Mouse (Mus musculus) liver, embryonic 15.5 days (tissue): ENCODE results near the gene Gnas. TPM values are rescaled to one million over a fixed set of nuclear protein-coding genes. Genes with fewer than 3 reads are reported as not detected.
A peak's percentile ranks its signal among the peaks of the same experiment; 100 is the strongest.
"Not testable (repeated sequence)": the region's sequence is repeated elsewhere in the genome, so short reads cannot be mapped to it uniquely, and the experiment has no call there.

ENCODE experiments used
- ATAC-seq: fragments of 200-750 bp; cut with Nextera tagmentation; 2 replicates; pipeline ENCODE4 v1.8.0; 2017; ENCODE audit warnings: moderate number of reproducible peaks, mild to moderate bottlenecking, moderate library complexity; ENCODE audit not compliant: insufficient read depth
- H3K27ac ChIP-seq: fragments of 300-500 bp; sonication (generic); replicated peaks from 2 replicates; pipeline ENCODE4 v1.5.1; 2015; ENCODE audit warnings: mild to moderate bottlenecking, inconsistent platforms
- H3K27me3 ChIP-seq: fragments of 300-500 bp; sonication (generic); 2 replicates; pipeline ENCODE4 v1.6.1; 2015; ENCODE audit warnings: mild to moderate bottlenecking, inconsistent platforms
- H3K36me3 ChIP-seq: fragments of 300-500 bp; sonication (generic); replicated peaks from 2 replicates; pipeline ENCODE4 v1.6.1; 2015; ENCODE audit warnings: moderate library complexity, mild to moderate bottlenecking, inconsistent platforms
- H3K4me1 ChIP-seq: fragments of 300-500 bp; sonication (generic); replicated peaks from 2 replicates; pipeline ENCODE4 v1.6.1; 2015; ENCODE audit warnings: inconsistent platforms
- H3K4me2 ChIP-seq: fragments of 300-500 bp; sonication (generic); 2 replicates; pipeline ENCODE4 v1.6.1; 2015; ENCODE audit warnings: moderate library complexity, mild to moderate bottlenecking, inconsistent platforms
- H3K4me3 ChIP-seq: fragments of 300-500 bp; sonication (generic); replicated peaks from 2 replicates; pipeline ENCODE4 v1.5.1; 2015; ENCODE audit warnings: mild to moderate bottlenecking, inconsistent platforms
- H3K9ac ChIP-seq: fragments of 300-500 bp; sonication (generic); 2 replicates; pipeline ENCODE4 v1.6.1; 2015; ENCODE audit warnings: moderate library complexity, mild to moderate bottlenecking, inconsistent platforms
- H3K9me3 ChIP-seq: fragments of 300-500 bp; sonication (generic); replicated peaks from 2 replicates; pipeline ENCODE4 v1.6.1; 2016; ENCODE audit warnings: inconsistent platforms
- WGBS: fragments of 180-500 bp; shearing (Covaris S2); methylation state at CpG from one replicate; pipeline ENCODE4 v1.1.7; 2015; ENCODE audit warnings: mixed read lengths; ENCODE audit not compliant: insufficient replicate concordance; 5-methylcytosine and 5-hydroxymethylcytosine counted together
- polyA plus RNA-seq: library from polyadenylated mRNA; unstranded; fragments of >200 nt; fragmentation: Nextera tagmentation; extraction: Ambion mirVana; gene quantifications from 2 replicates; pipeline ENCODE4 v1.2.1, GENCODE M21; 2015

Gnas gene
- polyA plus RNA-seq, 1 experiment from 2014 or later = 336 TPM

DNA sequence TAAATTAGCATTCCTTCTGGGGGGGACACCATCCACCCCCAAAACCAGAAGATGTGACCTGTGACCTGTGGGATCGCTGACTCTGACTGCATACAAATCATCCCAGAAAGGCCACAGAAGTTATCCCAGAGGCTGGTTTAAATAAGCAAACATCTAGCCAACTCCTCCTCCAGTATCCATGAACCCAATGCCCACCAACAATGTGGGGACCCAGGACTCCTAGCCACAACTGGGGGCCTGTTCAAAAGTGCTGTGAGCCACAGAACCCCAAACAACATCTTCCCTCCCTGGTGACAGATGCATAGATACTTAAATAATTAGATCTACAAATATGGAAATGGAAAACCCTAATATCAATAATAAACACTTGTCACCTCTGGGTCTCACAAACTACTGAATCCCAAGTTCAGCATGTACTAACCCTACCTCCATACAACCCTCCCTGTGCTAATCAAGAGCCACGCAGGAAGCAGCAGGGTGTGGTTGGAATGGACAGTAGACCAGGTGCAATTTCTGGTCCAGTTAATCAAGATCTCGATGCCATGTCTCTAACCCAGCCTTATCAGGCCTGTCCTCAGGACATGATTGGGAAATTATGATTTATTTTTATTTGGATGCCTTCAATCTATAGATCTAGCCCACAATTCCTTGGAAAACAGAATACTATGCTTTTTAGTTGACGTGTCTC is 56.9 kb downstream of the Gnas start:
- peaks cover 55% of the 10 kb centered on the region for H3K36me3 ChIP-seq
- no peak overlapping the region for H3K27ac ChIP-seq
- H3K9me3 ChIP-seq = no peaks in the 10 kb centered on the region
- no peaks in the 10 kb centered on the region for H3K27me3 ChIP-seq
- H3K4me1 ChIP-seq = peaks cover 57% of the 10 kb centered on the region
- WGBS = 63% methylated on average over 4 of the region's 4 CpGs
- H3K9ac ChIP-seq = no peak overlapping the region
- no peak overlapping the region for H3K4me3 ChIP-seq
- ATAC-seq = no peak
- no peak overlapping the region for H3K4me2 ChIP-seq

DNA sequence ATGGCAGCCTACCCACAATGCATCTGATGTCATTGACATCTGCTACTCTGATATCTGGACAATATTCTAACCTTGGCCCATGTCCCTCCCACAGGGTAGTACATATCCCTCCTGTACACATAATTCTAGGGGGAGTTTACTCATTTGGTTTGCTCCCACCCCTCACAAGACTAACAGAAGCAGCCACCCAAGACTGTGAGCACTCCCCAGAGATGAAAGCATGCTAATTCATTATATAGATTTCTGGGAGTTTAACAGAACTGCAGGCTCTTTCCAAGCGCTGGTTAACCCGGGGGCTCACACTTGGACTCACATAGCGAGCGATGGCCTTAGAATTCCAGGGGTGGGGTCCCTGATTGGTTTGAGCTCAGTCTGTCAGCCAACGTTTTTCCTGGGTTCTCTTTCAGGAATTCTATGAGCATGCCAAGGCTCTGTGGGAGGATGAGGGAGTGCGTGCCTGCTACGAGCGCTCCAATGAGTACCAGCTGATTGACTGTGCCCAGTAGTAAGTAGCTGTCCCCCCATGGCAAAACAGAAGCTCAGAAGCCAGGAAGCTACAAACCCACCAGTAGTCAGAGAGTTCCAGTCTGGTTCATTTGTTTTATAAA is 58.8 kb downstream of the Gnas start:
- H3K27ac ChIP-seq = 0 out of 2 replicates have a peak overlapping the region, but pooled peaks have one; percentile 38
- H3K4me1 ChIP-seq = peaks cover 55% of the 10 kb centered on the region
- H3K4me2 ChIP-seq = no peak overlapping the region
- no peaks in the 10 kb centered on the region for H3K9me3 ChIP-seq
- no peak overlapping the region for H3K9ac ChIP-seq
- 72% methylated on average over 8 of the region's 8 CpGs for WGBS
- H3K36me3 ChIP-seq = peaks cover 58% of the 10 kb centered on the region
- H3K27me3 ChIP-seq = no peaks in the 10 kb centered on the region
- no peak overlapping the region for H3K4me3 ChIP-seq
- no peak for ATAC-seq

DNA sequence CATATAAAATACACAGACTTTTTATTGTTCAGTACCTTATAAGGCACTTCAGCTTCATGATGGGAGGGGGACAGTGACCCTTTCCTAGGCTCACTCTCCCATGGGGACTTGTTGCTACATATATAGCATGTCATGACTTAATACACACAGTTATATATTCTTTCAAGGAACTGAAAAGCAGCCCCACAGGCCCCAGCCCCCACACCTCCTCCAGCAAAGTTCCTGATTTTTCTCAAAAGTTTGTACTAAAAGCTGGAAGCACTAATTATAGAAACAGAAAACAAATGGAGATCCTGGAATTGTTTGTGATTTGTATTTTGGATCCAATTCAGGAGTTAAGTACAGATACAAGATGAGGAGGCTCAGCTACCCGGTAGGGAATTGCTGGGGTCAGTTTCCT is 59.4 kb downstream of the Gnas start:
- Histone ChIP-seq H3K9ac (no peak overlapping the region), H3K27ac (peak overlapping the region; percentile 53), H3K9me3 (no peaks in the 10 kb centered on the region), H3K4me1 (peaks cover 48% of the 10 kb centered on the region), H3K4me2 (0 out of 2 replicates have a peak overlapping the region, but pooled peaks have one; percentile 10), H3K36me3 (peaks cover 58% of the 10 kb centered on the region), H3K27me3 (no peaks in the 10 kb centered on the region), H3K4me3 (no peak overlapping the region)
- ATAC-seq = no peak
- WGBS = 39% methylated on average over 1 of the region's 1 CpGs

- Histone ChIP-seq H3K27ac (peak overlapping the region; percentile 53), H3K4me2 (0 out of 2 replicates have a peak overlapping the region, but pooled peaks have one; percentile 10), H3K9me3 (no peaks in the 10 kb centered on the region), H3K36me3 (peaks cover 58% of the 10 kb centered on the region), H3K4me1 (peaks cover 44% of the 10 kb centered on the region), H3K27me3 (no peaks in the 10 kb centered on the region), H3K9ac (no peak overlapping the region), H3K4me3 (no peak overlapping the region)
- 10% methylated on average over 3 of the region's 3 CpGs for whole genome bisulfite sequencing
- ATAC-seq = peak; percentile 36
Observed at GRCm38 (mm10) chr2:174344003-174344655, 60.0 kb downstream of the Gnas start.

DNA sequence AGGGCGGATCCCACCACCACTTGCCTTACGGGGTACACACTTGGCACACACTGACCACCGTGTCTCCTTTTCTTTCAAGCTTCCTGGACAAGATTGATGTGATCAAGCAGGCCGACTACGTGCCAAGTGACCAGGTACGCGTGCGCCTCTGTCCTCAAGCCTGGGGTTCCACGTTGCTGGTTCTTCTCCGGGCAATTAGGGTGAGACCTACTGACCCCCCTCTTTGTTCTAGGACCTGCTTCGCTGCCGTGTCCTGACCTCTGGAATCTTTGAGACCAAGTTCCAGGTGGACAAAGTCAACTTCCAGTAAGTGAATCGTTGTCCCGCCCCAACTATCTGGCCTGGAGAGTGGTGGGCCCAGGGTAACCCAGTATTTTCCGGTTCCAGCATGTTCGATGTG is 60.9 kb downstream of the Gnas start:
- ATAC-seq = no peak
- WGBS = 84% methylated on average over 16 of the region's 16 CpGs
- Histone ChIP-seq H3K36me3 (peaks cover 58% of the 10 kb centered on the region), H3K27ac (no peak overlapping the region), H3K9me3 (no peaks in the 10 kb centered on the region), H3K9ac (no peak overlapping the region), H3K4me1 (peaks cover 37% of the 10 kb centered on the region), H3K4me2 (no peak overlapping the region), H3K4me3 (no peak overlapping the region), H3K27me3 (no peaks in the 10 kb centered on the region)

DNA sequence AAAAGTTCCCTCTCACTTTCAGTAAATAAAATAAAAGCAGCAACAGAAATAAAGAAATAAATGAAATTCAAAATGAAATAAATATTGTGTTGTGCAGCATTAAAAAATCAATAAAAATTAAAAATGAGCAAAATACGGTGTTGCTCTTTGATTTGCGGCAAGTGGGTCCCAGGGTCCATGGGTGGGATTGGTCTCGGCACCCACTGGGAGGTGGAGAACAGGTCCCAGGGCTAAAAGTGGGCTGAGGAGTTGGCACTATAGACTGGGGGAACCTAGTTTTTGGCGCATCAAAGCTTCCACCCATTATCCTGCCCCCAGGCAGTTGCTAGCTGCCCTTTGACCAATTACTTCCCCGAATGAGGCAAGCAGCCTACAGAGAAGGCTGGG is 62.5 kb downstream of the Gnas start, which contains the start of gene Gm20721:
TSS of gene Gm20721 (minus strand) at position 101 of the 387 bp plus-strand sequence.
- Histone ChIP-seq H3K4me2 (no peak within 1 kb of the TSS), H3K4me1 (peaks cover 25% of the 10 kb centered on the region), H3K27me3 (no peaks in the 10 kb centered on the region), H3K27ac (no peak within 1 kb of the TSS), H3K9ac (no peak within 1 kb of the TSS), H3K9me3 (no peaks in the 10 kb centered on the region), H3K4me3 (no peak within 1 kb of the TSS), H3K36me3 (peaks cover 53% of the 10 kb centered on the region)
- ATAC-seq = no peak
- 87% methylated on average over 5 of the region's 5 CpGs for WGBS

DNA sequence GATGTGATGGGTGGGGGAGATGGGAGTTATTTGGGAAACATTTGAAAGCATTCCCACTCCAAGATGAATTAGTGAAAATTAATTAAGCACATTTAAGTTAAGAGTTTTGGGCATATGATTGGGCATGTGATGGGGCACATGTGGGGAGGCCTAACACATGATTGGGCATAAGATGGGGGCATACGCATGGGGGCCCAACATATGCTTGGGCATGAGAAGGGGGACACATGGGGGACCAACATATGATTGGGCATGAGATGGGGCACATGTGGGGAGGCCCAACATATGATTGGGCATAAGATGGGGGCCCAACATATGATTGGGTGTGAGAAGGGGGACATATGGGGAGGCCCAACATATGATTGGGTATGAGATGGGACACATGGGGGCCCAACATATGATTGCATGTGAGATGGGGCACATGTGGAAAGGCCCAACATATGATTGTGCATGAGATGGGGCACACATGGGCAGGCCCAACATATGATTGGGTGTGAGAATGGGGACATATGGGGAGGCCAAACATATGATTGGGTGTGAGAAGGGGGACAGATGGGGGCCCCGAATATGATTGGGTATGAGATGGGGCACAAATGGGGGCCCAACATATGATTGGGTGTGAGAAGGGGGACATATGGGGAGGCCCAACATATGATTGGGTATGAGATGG is 63.0 kb downstream of the Gnas start:
- not testable (repeated sequence) for H3K9me3 ChIP-seq, H3K9ac ChIP-seq, H3K27me3 ChIP-seq, H3K27ac ChIP-seq, ATAC-seq, H3K4me2 ChIP-seq, H3K4me3 ChIP-seq
- H3K36me3 ChIP-seq = peaks cover 49% of the 10 kb centered on the region
- WGBS = 86% methylated on average over 2 of the region's 2 CpGs
- H3K4me1 ChIP-seq = peaks cover 20% of the 10 kb centered on the region

DNA sequence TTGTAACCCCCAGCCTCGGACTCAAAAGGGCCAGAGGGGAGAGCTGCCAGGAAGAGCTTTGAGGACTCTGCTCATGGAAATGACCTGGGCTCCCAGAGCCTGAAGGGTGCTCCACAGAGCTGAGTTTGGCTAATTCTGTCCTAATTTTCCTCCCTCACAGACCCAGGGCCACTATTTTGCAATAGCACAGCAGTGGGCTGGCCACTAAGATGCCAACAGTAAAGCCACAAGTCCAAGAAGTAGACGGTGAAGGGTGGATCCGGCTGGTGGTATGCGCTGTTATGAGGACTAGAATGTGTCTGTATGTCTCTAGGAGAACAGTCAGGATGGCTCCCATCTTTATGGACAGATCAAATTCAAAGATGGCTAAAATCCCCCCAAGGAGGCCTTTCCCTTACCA is 74.4 kb downstream of the Gnas start:
- H3K4me2 ChIP-seq = no peak overlapping the region

GRCm38 (mm10) chr2:174359656-174360055 is 75.5 kb downstream of the Gnas start:
- Histone ChIP-seq H3K4me1 (no peaks in the 10 kb centered on the region), H3K27ac (no peak overlapping the region), H3K9me3 (no peaks in the 10 kb centered on the region), H3K36me3 (no peaks in the 10 kb centered on the region), H3K4me3 (no peak overlapping the region), H3K4me2 (no peak overlapping the region), H3K27me3 (no peaks in the 10 kb centered on the region), H3K9ac (no peak overlapping the region)
- WGBS = 62% methylated on average over 4 of the region's 4 CpGs
- ATAC-seq = no peak

More for the DNA sequence above, 74.4 kb downstream of the Gnas start:
- Histone ChIP-seq H3K27me3 (no peaks in the 10 kb centered on the region), H3K36me3 (no peaks in the 10 kb centered on the region), H3K4me3 (no peak overlapping the region), H3K9me3 (no peaks in the 10 kb centered on the region), H3K4me1 (no peaks in the 10 kb centered on the region), H3K9ac (no peak overlapping the region), H3K27ac (no peak overlapping the region)
- WGBS = 68% methylated on average over 4 of the region's 4 CpGs
- no peak for ATAC-seq

GRCm38 (mm10) chr2:174366571-174366970 is 82.5 kb downstream of the Gnas start:
- H3K36me3 ChIP-seq = no peaks in the 10 kb centered on the region
- no peak overlapping the region for H3K4me2 ChIP-seq
- H3K9ac ChIP-seq = no peak overlapping the region
- H3K27me3 ChIP-seq = no peaks in the 10 kb centered on the region
- H3K27ac ChIP-seq = no peak overlapping the region
- 58% methylated on average over 10 of the region's 10 CpGs for WGBS
- H3K4me3 ChIP-seq = no peak overlapping the region
- no peak for ATAC-seq
- H3K4me1 ChIP-seq = no peaks in the 10 kb centered on the region
- H3K9me3 ChIP-seq = no peaks in the 10 kb centered on the region

DNA sequence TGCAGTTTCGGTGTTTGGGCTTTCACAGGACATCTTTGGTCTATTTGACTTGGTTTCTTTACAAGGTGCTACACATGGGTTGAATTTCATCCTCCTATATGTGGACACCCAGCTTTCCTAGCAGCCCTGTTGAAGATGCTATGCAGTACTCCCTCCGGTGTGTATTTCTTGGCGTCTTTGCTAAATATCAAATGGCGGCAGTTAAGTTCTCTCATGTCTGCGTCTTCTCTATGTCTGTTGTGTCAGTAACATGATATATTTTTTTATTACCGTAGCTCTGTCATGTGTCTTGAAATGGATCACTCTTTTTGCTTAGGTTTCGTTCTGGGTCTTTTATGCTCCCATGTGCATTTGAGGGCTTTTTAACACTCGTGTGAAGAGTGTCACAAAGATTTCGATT is 96.9 kb downstream of the Gnas start:
- Histone ChIP-seq H3K9me3 (no peaks in the 10 kb centered on the region), H3K9ac (no peak overlapping the region), H3K4me3 (no peak overlapping the region), H3K27ac (no peak overlapping the region), H3K4me2 (no peak overlapping the region), H3K36me3 (no peaks in the 10 kb centered on the region), H3K4me1 (no peaks in the 10 kb centered on the region), H3K27me3 (no peaks in the 10 kb centered on the region)
- no peak for ATAC-seq
- WGBS = 70% methylated on average over 9 of the region's 9 CpGs
